8 mouse cellular contexts compared by ENCODE assay signal in genomic region chr9:118390679-118391078, GRCm38 (mm10).
"Had no signal": no experiment of that assay in that cellular context is flagged by ENCODE, and none has a peak within 500 bp of the region (broad histone marks: within the 10 kb centered on the region; RNA-seq: fewer than 3 reads in every experiment).

No protein-coding gene starts in this region.

- ATAC-seq: lung, postnatal 0 days; midbrain, embryonic 16.5 days had no signal

- DNase-seq: kidney, adult 18-20 months; kidney, postnatal 10 days; lung, adult 2 months; lung, postnatal 36 days; thymus, adult 2 months; thymus, postnatal 25 days had no signal
